ENCODE assay signal across 18 mouse cellular contexts in genomic region chr10:99576301-99576700, GRCm38 (mm10).
"Had no signal": no experiment of that assay in that cellular context is flagged by ENCODE, and none has a peak within 500 bp of the region (broad histone marks: within the 10 kb centered on the region; RNA-seq: fewer than 3 reads in every experiment).

No protein-coding gene starts in this region.

- H3K27ac ChIP-seq: liver, embryonic 14.5 days; midbrain, embryonic 10.5 days; midbrain, embryonic 13.5 days; neural tube, embryonic 13.5 days; neural tube, embryonic 15.5 days had no signal

- DNase-seq: lung, adult 18-20 months; lung, embryonic 14.5 days; lung, postnatal 10 days; lung, postnatal 4 days; retina, postnatal 1 day; right cerebral cortex, adult 18-20 months; right cerebral cortex, postnatal 25 days; right cerebral cortex, postnatal 4 days; spleen, adult 18-20 months; thymus, adult 18-20 months; thymus, postnatal 36 days had no signal

- H3K27me3 ChIP-seq: midbrain, embryonic 13.5 days; midbrain, embryonic 15.5 days; neural tube, embryonic 13.5 days; neural tube, embryonic 15.5 days had no signal

- H3K4me2 ChIP-seq: lung, embryonic 14.5 days; midbrain, embryonic 13.5 days; midbrain, embryonic 15.5 days; neural tube, embryonic 13.5 days; neural tube, embryonic 15.5 days had no signal

- H3K9me3 ChIP-seq: midbrain, embryonic 10.5 days; midbrain, embryonic 13.5 days; midbrain, embryonic 15.5 days; neural tube, embryonic 13.5 days; neural tube, embryonic 15.5 days had no signal

- H3K4me1 ChIP-seq: neural tube, embryonic 15.5 days had no signal

- H3K4me3 ChIP-seq: midbrain, embryonic 10.5 days; midbrain, embryonic 13.5 days; midbrain, embryonic 15.5 days; myocyte; neural tube, embryonic 13.5 days; neural tube, embryonic 15.5 days had no signal

- H3K9ac ChIP-seq: liver, embryonic 14.5 days; lung, embryonic 14.5 days; midbrain, embryonic 13.5 days; midbrain, embryonic 15.5 days; neural tube, embryonic 13.5 days; neural tube, embryonic 15.5 days had no signal

- H3K36me3 ChIP-seq: midbrain, embryonic 10.5 days; midbrain, embryonic 13.5 days; midbrain, embryonic 15.5 days; neural tube, embryonic 13.5 days; neural tube, embryonic 15.5 days had no signal
